Mouse (Mus musculus) liver, embryonic 14 days (tissue): ENCODE data around the gene Gng13. TPM values are rescaled to one million over a fixed set of nuclear protein-coding genes. Genes with fewer than 3 reads are reported as not detected.

Experiments used
- polyA plus RNA-seq: library from polyadenylated mRNA; depleted of rRNA; stranded (reverse); fragments of >200 nt; gene quantifications from 2 replicates; pipeline ENCODE4 v1.2.3, GENCODE M21; 2012; rRNA removed

Gene Gng13
- 0.07 and 0.24 TPM in 2 replicates for polyA plus RNA-seq

GRCm38 (mm10) chr17:25716711-25717637, at the start of gene Gng13:
Gene Gng13, plus strand, starts transcription at chr17:25717171.

GRCm38 (mm10) chr17:25727265-25728008, 10.5 kb downstream of the Gng13 start, which contains the start of the genes Chtf18 and Rpusd1:
Gene Chtf18, minus strand, starts transcription at chr17:25727419.
Gene Rpusd1, plus strand, starts transcription at chr17:25727670.

DNA sequence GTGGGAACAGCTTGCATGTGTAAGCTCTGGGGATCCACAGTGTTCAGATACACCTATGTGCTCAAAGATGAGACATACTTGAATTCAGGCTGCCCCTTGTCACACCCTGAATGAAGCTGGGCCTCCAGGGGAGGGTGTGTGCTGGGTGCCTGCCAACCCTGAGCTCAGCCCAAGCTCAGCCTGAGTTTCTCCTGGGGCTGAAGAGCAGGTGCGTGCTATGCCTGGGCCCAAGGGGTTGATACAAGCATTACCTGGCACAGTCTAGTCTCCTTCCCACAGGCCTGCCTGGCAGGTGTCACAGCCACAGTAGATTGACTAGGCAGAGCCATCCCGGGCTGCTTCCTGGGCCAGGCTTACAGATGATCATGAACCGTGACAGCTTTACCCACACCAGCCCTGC, 18.8 kb downstream of the Gng13 start, which contains the start of gene Mslnl:
Gene Mslnl (plus strand): TSS at position 298 of the 400 bp plus-strand sequence.

DNA sequence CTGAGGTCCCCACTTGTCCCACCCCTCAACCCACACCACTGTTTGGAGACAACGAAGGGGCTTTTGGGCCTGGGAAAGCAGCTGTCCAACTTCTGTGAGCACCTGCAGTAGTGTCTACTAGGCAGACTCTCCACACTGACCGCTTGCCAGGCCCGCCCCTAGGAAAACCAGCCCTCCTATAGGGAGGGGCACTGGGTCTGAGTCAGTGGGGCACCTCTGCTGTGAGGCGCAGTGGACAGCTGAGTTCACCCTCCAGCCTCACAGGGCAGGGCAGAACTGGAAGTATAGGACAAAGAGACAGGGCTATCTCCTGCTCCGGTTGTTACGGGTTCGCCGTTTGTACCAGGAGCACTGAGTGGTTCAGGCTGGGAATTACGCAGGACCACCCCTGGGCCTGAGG, 37.3 kb downstream of the Gng13 start, which contains the start of gene Msln:
Gene Msln (minus strand): TSS at position 138 of the 400 bp plus-strand sequence.

Other genes with a start within 250 kb of the Gng13 start
- not detected in 2 replicates for gene Sstr5, start 219.9 kb upstream of the Gng13 start, polyA plus RNA-seq
- gene Sox8, start 146.5 kb upstream of the Gng13 start, polyA plus RNA-seq: 0.01 and 0.15 TPM in 2 replicates
- 3.2 and 4.0 TPM in 2 replicates for gene Lmf1, start 138.1 kb upstream of the Gng13 start, polyA plus RNA-seq
- gene Chtf18, start 10.2 kb downstream of the Gng13 start, polyA plus RNA-seq: 17.4 and 17.9 TPM in 2 replicates
- gene Rpusd1, start 10.5 kb downstream of the Gng13 start, polyA plus RNA-seq: 7.9 and 9.7 TPM in 2 replicates
- gene Mslnl, start 18.9 kb downstream of the Gng13 start, polyA plus RNA-seq: 0.01 TPM in 1 of 2 replicates, not detected in the other
- gene Msln, start 37.2 kb downstream of the Gng13 start, polyA plus RNA-seq: 0.67 and 1.3 TPM in 2 replicates
- 8.8 and 10.3 TPM in 2 replicates for gene Narfl, start 56.6 kb downstream of the Gng13 start, polyA plus RNA-seq
- 6.6 and 6.9 TPM in 2 replicates for gene Haghl, start 68.5 kb downstream of the Gng13 start, polyA plus RNA-seq
- 0.02 TPM in 2 replicates for gene Ccdc78, start 69.4 kb downstream of the Gng13 start, polyA plus RNA-seq
- 45.1 and 48.5 TPM in 2 replicates for gene Fam173a, start 75.7 kb downstream of the Gng13 start, polyA plus RNA-seq
- gene AC134908.4, start 78.5 kb downstream of the Gng13 start, polyA plus RNA-seq: 0.27 TPM in 1 of 2 replicates, not detected in the other
- gene Metrn, start 80.0 kb downstream of the Gng13 start, polyA plus RNA-seq: 17.5 and 18.6 TPM in 2 replicates
- gene Fbxl16, start 91.9 kb downstream of the Gng13 start, polyA plus RNA-seq: 0.05 and 0.07 TPM in 2 replicates
- 12.5 and 14.2 TPM in 2 replicates for gene Wdr24, start 106.5 kb downstream of the Gng13 start, polyA plus RNA-seq
- gene Jmjd8, start 111.7 kb downstream of the Gng13 start, polyA plus RNA-seq: 14.5 and 16.3 TPM in 2 replicates
- 80.4 and 87.9 TPM in 2 replicates for gene Stub1, start 116.2 kb downstream of the Gng13 start, polyA plus RNA-seq
- 1.1 and 1.3 TPM in 2 replicates for gene Rhbdl1, start 120.1 kb downstream of the Gng13 start, polyA plus RNA-seq
- 2.3 and 3.3 TPM in 2 replicates for gene Gm20683, start 124.6 kb downstream of the Gng13 start, polyA plus RNA-seq
- gene Rhot2, start 127.7 kb downstream of the Gng13 start, polyA plus RNA-seq: 30.0 and 33.7 TPM in 2 replicates
- 15.6 and 18.5 TPM in 2 replicates for gene Wdr90, start 144.3 kb downstream of the Gng13 start, polyA plus RNA-seq
- 18.4 and 20.6 TPM in 2 replicates for gene Mcrip2, start 151.6 kb downstream of the Gng13 start, polyA plus RNA-seq
- gene Mettl26, start 157.9 kb downstream of the Gng13 start, polyA plus RNA-seq: 41.0 and 42.6 TPM in 2 replicates
- 0.49 and 0.51 TPM in 2 replicates for gene Wfikkn1, start 163.7 kb downstream of the Gng13 start, polyA plus RNA-seq
- 5.4 and 6.5 TPM in 2 replicates for gene Rab40c, start 202.6 kb downstream of the Gng13 start, polyA plus RNA-seq
- 226 and 261 TPM in 2 replicates for gene Pigq, start 227.8 kb downstream of the Gng13 start, polyA plus RNA-seq
- 7.0 and 10.4 TPM in 2 replicates for gene Nhlrc4, start 227.8 kb downstream of the Gng13 start, polyA plus RNA-seq
- gene A930017K11Rik, start 235.4 kb downstream of the Gng13 start, polyA plus RNA-seq: 0.14 and 0.16 TPM in 2 replicates